Mouse (Mus musculus): Measurements from ENCODE around the gene Ch25h. TPM values are rescaled to one million over a fixed set of nuclear protein-coding genes. Genes with fewer than 3 reads are reported as not detected.

The Ch25h gene
- polyA plus RNA-seq, 1 experiment from 2014 or later = 0.21 TPM

Other genes starting within 250 kb of the Ch25h start
- 23.9 and 24.4 TPM in 2 replicates for gene Acta2, start 219.6 kb downstream of the Ch25h start, polyA plus RNA-seq (2015; fragmentation: Nextera tagmentation; extraction: Ambion mirVana)
- 1.9 and 2.7 TPM in 2 replicates for gene Fas, start 184.5 kb downstream of the Ch25h start, polyA plus RNA-seq (2015; fragmentation: Nextera tagmentation; extraction: Ambion mirVana)
- gene Lipa, start 52.3 kb upstream of the Ch25h start, polyA plus RNA-seq (2015; fragmentation: Nextera tagmentation; extraction: Ambion mirVana) = 34.1 and 45.0 TPM in 2 replicates
- gene Ifit2, start 75.5 kb upstream of the Ch25h start, polyA plus RNA-seq (2015; fragmentation: Nextera tagmentation; extraction: Ambion mirVana) = 3.0 and 3.8 TPM in 2 replicates
- gene Ifit3, start 108.4 kb upstream of the Ch25h start, polyA plus RNA-seq (2015; fragmentation: Nextera tagmentation; extraction: Ambion mirVana) = 1.7 and 2.0 TPM in 2 replicates
- gene Ifit1bl1, start 126.8 kb upstream of the Ch25h start, polyA plus RNA-seq (2015; fragmentation: Nextera tagmentation; extraction: Ambion mirVana) = 0.17 and 0.19 TPM in 2 replicates
- gene Ifit3b, start 132.8 kb upstream of the Ch25h start, polyA plus RNA-seq (2015; fragmentation: Nextera tagmentation; extraction: Ambion mirVana) = 0.38 and 0.58 TPM in 2 replicates
- gene Ifit1bl2, start 165.6 kb upstream of the Ch25h start, polyA plus RNA-seq (2015; fragmentation: Nextera tagmentation; extraction: Ambion mirVana) = 0.02 and 0.03 TPM in 2 replicates
- gene Ifit1, start 165.7 kb upstream of the Ch25h start, polyA plus RNA-seq (2015; fragmentation: Nextera tagmentation; extraction: Ambion mirVana) = 0.85 and 1.3 TPM in 2 replicates